Mouse (Mus musculus): ENCODE data around the gene Rbbp9. TPM values are rescaled to one million over a fixed set of nuclear protein-coding genes. Genes with fewer than 3 reads are reported as not detected.
"Not testable (repeated sequence)": the region's sequence is repeated elsewhere in the genome, so short reads cannot be mapped to it uniquely, and the experiment has no call there.

Gene Rbbp9
- 1 to 10 TPM; 5.5 to 5.7 TPM for total RNA-seq (2021)
- long read RNA-seq, experiment 1, transcript Rbbp9-201 (5 exons, 2,170 nt), result major isoform, 5 of 7 reads
- long read RNA-seq, experiment 1, partial matches to known transcripts, result 0 of 7 reads
- long read RNA-seq, experiment 1, other reads (novel, unspliced or antisense), result 2 of 7 reads
- long read RNA-seq, experiment 2, transcript Rbbp9-201 (5 exons, 2,170 nt), result major isoform, 6 of 7 reads
- long read RNA-seq, experiment 2, partial matches to known transcripts, result 0 of 7 reads
- long read RNA-seq, experiment 2, other reads (novel, unspliced or antisense), result 1 of 7 reads

GRCm38 (mm10) chr2:144550529-144550928 is at the start of gene Rbbp9:
Gene Rbbp9 (minus strand): TSS chr2:144550869.
- intact Hi-C loops (cut with DNase I), result no loop called here
- TF ChIP-seq CTCF (IDR thresholded peaks at IDR 0.05), result no peak

GRCm38 (mm10) chr2:144599831-144600687 is 49.4 kb upstream of the Rbbp9 start, which contains the start of gene Dtd1:
Gene Dtd1 (plus strand): TSS chr2:144599897.
- H3K4me3 ChIP-seq, result peak within 1 kb of the TSS; percentile 78
- TF ChIP-seq CTCF (IDR thresholded peaks at IDR 0.05), result peak; percentile 92
- peak; percentile 93 for DNase-seq
- peak within 1 kb of the TSS; percentile 96 for H3K27ac ChIP-seq
- intact Hi-C loops (cut with DNase I), result loop anchor here (5.0 to 10.0 kb wide), 2 partner anchors 215 to 1912 kb away; partner anchors contain the start of gene Ralgapa2

More at GRCm38 (mm10) chr2:144550529-144550928, at the start of gene Rbbp9:
- H3K27ac ChIP-seq, result peak within 1 kb of the TSS; percentile 87
- DNase-seq, result peak; percentile 59
- H3K4me3 ChIP-seq, result peak within 1 kb of the TSS; percentile 87

GRCm38 (mm10) chr2:144598006-144598405 is 47.3 kb upstream of the Rbbp9 start:
- no peak for DNase-seq
- no peak overlapping the region for H3K4me3 ChIP-seq
- no peak for TF ChIP-seq CTCF (IDR thresholded peaks at IDR 0.05)
- no peak overlapping the region for H3K27ac ChIP-seq
- intact Hi-C loops (cut with DNase I), result loop anchor here (5.0 to 10.0 kb wide), 2 partner anchors 213 to 1914 kb away; partner anchors contain the start of gene Ralgapa2

- DNase-seq, result peak; percentile 83
- intact Hi-C loops (cut with DNase I), result loop anchor here (2.0 to 10.0 kb wide), 3 partner anchors 37 to 209 kb away; partner anchors contain the start of genes Dzank1, Polr3f and Sec23b
- TF ChIP-seq CTCF (IDR thresholded peaks at IDR 0.05), result no peak
- Histone ChIP-seq H3K27ac (peak within 1 kb of the TSS; percentile 89), H3K4me3 (peak within 1 kb of the TSS; percentile 74)
Measured at GRCm38 (mm10) chr2:144593951-144594651, 43.4 kb upstream of the Rbbp9 start, which contains the start of gene Smim26. Gene Smim26 (plus strand): TSS chr2:144594054.

GRCm38 (mm10) chr2:144593036-144593435 is 42.4 kb upstream of the Rbbp9 start:
- H3K4me3 ChIP-seq, H3K27ac ChIP-seq, DNase-seq: not testable (repeated sequence)
- intact Hi-C loops (cut with DNase I), result loop anchor here (10.0 kb wide), 1 partner anchor 208 kb away; no protein-coding TSS in a partner anchor

GRCm38 (mm10) chr2:144588723-144589122 is 38.1 kb upstream of the Rbbp9 start:
- intact Hi-C loops (cut with DNase I), result no loop called here

GRCm38 (mm10) chr2:144555820-144556552 is 5.3 kb upstream of the Rbbp9 start, which contains the start of gene Sec23b:
Gene Sec23b (plus strand): TSS chr2:144556229.
- Histone ChIP-seq H3K4me3 (peak within 1 kb of the TSS; percentile 83), H3K27ac (peak within 1 kb of the TSS; percentile 95)
- intact Hi-C loops (cut with DNase I), result loop anchor here (1.0 to 2.0 kb wide), 3 partner anchors 28 to 187 kb away; partner anchors contain the start of genes Kat14, Pet117 and Smim26
- TF ChIP-seq CTCF (IDR thresholded peaks at IDR 0.05), result no peak; the same call in 1 of the 2 replicates
- DNase-seq, result peak; percentile 97

More at GRCm38 (mm10) chr2:144588723-144589122, 38.1 kb upstream of the Rbbp9 start:
- peak; percentile 41 for TF ChIP-seq CTCF (IDR thresholded peaks at IDR 0.05)
- no peak overlapping the region for H3K27ac ChIP-seq
- DNase-seq, result no peak
- no peak overlapping the region for H3K4me3 ChIP-seq

- no peak for DNase-seq
- no peak for TF ChIP-seq CTCF (IDR thresholded peaks at IDR 0.05)
- peak overlapping the region; percentile 95 for H3K27ac ChIP-seq
- intact Hi-C loops (cut with DNase I), result loop anchor here (2.0 kb wide), 1 partner anchor 187 kb away; the partner anchor contains the start of genes Kat14 and Pet117
- H3K4me3 ChIP-seq, result peak overlapping the region; percentile 83
Measured at GRCm38 (mm10) chr2:144555286-144555819, 4.7 kb upstream of the Rbbp9 start.

- H3K27ac ChIP-seq, result no peak overlapping the region
- intact Hi-C loops (cut with DNase I), result loop anchor here (2.0 kb wide), 1 partner anchor 185 kb away; the partner anchor contains the start of genes Kat14 and Pet117
Measured at GRCm38 (mm10) chr2:144553905-144554304, 3.2 kb upstream of the Rbbp9 start.

GRCm38 (mm10) chr2:144547559-144547958 is 3.1 kb downstream of the Rbbp9 start:
- no peak for DNase-seq
- H3K27ac ChIP-seq, result no peak overlapping the region
- H3K4me3 ChIP-seq, result no peak overlapping the region
- TF ChIP-seq CTCF (IDR thresholded peaks at IDR 0.05), result no peak
- intact Hi-C loops (cut with DNase I), result no loop called here

More at GRCm38 (mm10) chr2:144553905-144554304, 3.2 kb upstream of the Rbbp9 start:
- no peak for TF ChIP-seq CTCF (IDR thresholded peaks at IDR 0.05)
- no peak overlapping the region for H3K4me3 ChIP-seq
- no peak for DNase-seq

GRCm38 (mm10) chr2:144545481-144545880 is 5.2 kb downstream of the Rbbp9 start:
- TF ChIP-seq CTCF (IDR thresholded peaks at IDR 0.05), result no peak
- no peak for DNase-seq
- H3K4me3 ChIP-seq, result no peak overlapping the region
- intact Hi-C loops (cut with DNase I), result no loop called here
- no peak overlapping the region for H3K27ac ChIP-seq

Data from gastrocnemius, adult 2 months (tissue).